Mouse (Mus musculus) kidney, postnatal 14 days (tissue): ENCODE results near the gene Gpr171.
A peak's percentile ranks its signal among the peaks of the same experiment; 100 is the strongest.
"Not testable (repeated sequence)": the region's sequence is repeated elsewhere in the genome, so short reads cannot be mapped to it uniquely, and the experiment has no call there.

ENCODE experiments used
- DNase-seq: peaks from one replicate; pipeline ENCODE4 v3.0.0; 2022; ENCODE audit warnings: mixed read lengths

Gene Gpr171

GRCm38 (mm10) chr3:59101218-59101986 is at the start of gene Gpr171:
Gene Gpr171 (minus strand): TSS chr3:59101821.
- DNase-seq, result no peak

- DNase-seq, result no peak
Measured at GRCm38 (mm10) chr3:59150624-59151023, 49.0 kb upstream of the Gpr171 start.

- no peak for DNase-seq
Measured at GRCm38 (mm10) chr3:59149646-59150045, 48.0 kb upstream of the Gpr171 start.

- DNase-seq, result peak; percentile 19
Measured at GRCm38 (mm10) chr3:59145194-59145593, 43.6 kb upstream of the Gpr171 start.

GRCm38 (mm10) chr3:59141507-59142305 is 40.1 kb upstream of the Gpr171 start:
- DNase-seq, result no peak

- DNase-seq, result not testable (repeated sequence)
Measured at GRCm38 (mm10) chr3:59140941-59141340, 39.3 kb upstream of the Gpr171 start.

GRCm38 (mm10) chr3:59140115-59140514 is 38.5 kb upstream of the Gpr171 start:
- DNase-seq, result no peak

- DNase-seq, result peak; percentile 36
Measured at GRCm38 (mm10) chr3:59139651-59140051, 38.0 kb upstream of the Gpr171 start.

GRCm38 (mm10) chr3:59138946-59139468 is 37.4 kb upstream of the Gpr171 start:
- DNase-seq, result no peak

- no peak for DNase-seq
Measured at GRCm38 (mm10) chr3:59135911-59136653, 34.5 kb upstream of the Gpr171 start.

- DNase-seq, result no peak
Measured at GRCm38 (mm10) chr3:59133189-59133588, 31.6 kb upstream of the Gpr171 start.

GRCm38 (mm10) chr3:59131966-59132365 is 30.3 kb upstream of the Gpr171 start:
- no peak for DNase-seq

- DNase-seq, result peak; percentile 14
Measured at GRCm38 (mm10) chr3:59131081-59131480, 29.5 kb upstream of the Gpr171 start.

- peak; percentile 28 for DNase-seq
Measured at GRCm38 (mm10) chr3:59130431-59130830, 28.8 kb upstream of the Gpr171 start.

GRCm38 (mm10) chr3:59129547-59129946 is 27.9 kb upstream of the Gpr171 start:
- DNase-seq, result no peak

GRCm38 (mm10) chr3:59128681-59129080 is 27.1 kb upstream of the Gpr171 start:
- no peak for DNase-seq

GRCm38 (mm10) chr3:59125783-59126555 is 24.3 kb upstream of the Gpr171 start:
- DNase-seq, result no peak

- DNase-seq, result no peak
Measured at GRCm38 (mm10) chr3:59125022-59125421, 23.4 kb upstream of the Gpr171 start.

GRCm38 (mm10) chr3:59121780-59122449 is 20.3 kb upstream of the Gpr171 start:
- no peak for DNase-seq

GRCm38 (mm10) chr3:59121067-59121730 is 19.6 kb upstream of the Gpr171 start:
- DNase-seq, result peak; percentile 12

- no peak for DNase-seq
Measured at GRCm38 (mm10) chr3:59113973-59114517, 12.4 kb upstream of the Gpr171 start.
